Mouse (Mus musculus) forebrain, embryonic 15.5 days (tissue): ENCODE data around the gene Eqtn. TPM values are rescaled to one million over a fixed set of nuclear protein-coding genes. Genes with fewer than 3 reads are reported as not detected.

Source experiments
- ATAC-seq: fragments of 200-750 bp; cut with Nextera tagmentation; replicated peaks from 2 replicates; pipeline ENCODE4 v1.8.0; 2017; ENCODE audit warnings: mild to moderate bottlenecking, moderate TSS enrichment, moderate library complexity
- H3K27ac ChIP-seq: fragments of 300-500 bp; sonication (generic); replicated peaks from 2 replicates; pipeline ENCODE4 v1.5.1; 2015; ENCODE audit warnings: mild to moderate bottlenecking, inconsistent platforms
- H3K27me3 ChIP-seq: fragments of 300-500 bp; sonication (generic); 2 replicates; pipeline ENCODE4 v1.6.1; 2015; ENCODE audit warnings: inconsistent platforms
- H3K36me3 ChIP-seq: fragments of 300-500 bp; sonication (generic); 2 replicates; pipeline ENCODE4 v1.6.1; 2015; ENCODE audit warnings: mild to moderate bottlenecking, inconsistent platforms
- H3K4me1 ChIP-seq: fragments of 300-500 bp; sonication (generic); 2 replicates; pipeline ENCODE4 v1.6.1; 2015; ENCODE audit warnings: inconsistent platforms
- H3K4me2 ChIP-seq: fragments of 300-500 bp; sonication (generic); replicated peaks from 2 replicates; pipeline ENCODE4 v1.6.1; 2015; ENCODE audit warnings: mild to moderate bottlenecking, inconsistent platforms
- H3K4me3 ChIP-seq: fragments of 300-500 bp; sonication (generic); 2 replicates; pipeline ENCODE4 v1.5.1; 2015; ENCODE audit warnings: mild to moderate bottlenecking, inconsistent platforms
- H3K9ac ChIP-seq: fragments of 300-500 bp; sonication (generic); replicated peaks from 2 replicates; pipeline ENCODE4 v1.6.1; 2015; ENCODE audit warnings: mild to moderate bottlenecking, inconsistent platforms
- H3K9me3 ChIP-seq: fragments of 300-500 bp; sonication (generic); 2 replicates; pipeline ENCODE4 v1.6.1; 2016; ENCODE audit warnings: inconsistent platforms
- WGBS: fragments of 180-500 bp; shearing (Covaris S2); methylation state at CpG from one replicate; pipeline ENCODE4 v1.1.7; 2015; ENCODE audit warnings: mixed read lengths; 5-methylcytosine and 5-hydroxymethylcytosine counted together
- polyA plus RNA-seq: library from polyadenylated mRNA; unstranded; fragments of >200 nt; fragmentation: Nextera tagmentation; extraction: Ambion mirVana; gene quantifications from 2 replicates; pipeline ENCODE4 v1.2.1, GENCODE M21; 2015

Gene Eqtn
- 0.14 and 0.15 TPM in 2 replicates for polyA plus RNA-seq

DNA sequence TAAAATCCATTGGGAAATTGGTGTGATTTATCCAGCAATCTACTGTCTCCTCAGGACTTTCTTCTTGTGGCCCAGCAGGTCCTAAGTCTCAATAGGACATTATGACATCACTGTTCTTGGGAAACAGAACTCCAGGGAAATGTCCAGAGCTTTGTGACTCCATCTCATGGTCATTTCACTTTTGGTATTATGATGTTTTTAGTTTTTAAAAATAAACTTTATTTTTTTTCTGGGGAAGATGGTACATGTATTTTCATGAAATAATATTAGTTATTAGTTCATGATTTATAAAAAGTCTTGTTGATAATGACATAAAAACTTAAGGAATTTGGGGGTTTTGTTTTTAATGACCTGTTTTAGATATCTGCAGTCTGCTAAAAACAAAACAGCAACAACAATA is at the start of gene Eqtn:
Eqtn (minus strand) TSS at position 101 of the 400 bp plus-strand sequence.
- H3K4me2 ChIP-seq, result no peak within 1 kb of the TSS
- H3K4me3 ChIP-seq, result no peak within 1 kb of the TSS
- H3K36me3 ChIP-seq, result no peaks in the 10 kb centered on the region

DNA sequence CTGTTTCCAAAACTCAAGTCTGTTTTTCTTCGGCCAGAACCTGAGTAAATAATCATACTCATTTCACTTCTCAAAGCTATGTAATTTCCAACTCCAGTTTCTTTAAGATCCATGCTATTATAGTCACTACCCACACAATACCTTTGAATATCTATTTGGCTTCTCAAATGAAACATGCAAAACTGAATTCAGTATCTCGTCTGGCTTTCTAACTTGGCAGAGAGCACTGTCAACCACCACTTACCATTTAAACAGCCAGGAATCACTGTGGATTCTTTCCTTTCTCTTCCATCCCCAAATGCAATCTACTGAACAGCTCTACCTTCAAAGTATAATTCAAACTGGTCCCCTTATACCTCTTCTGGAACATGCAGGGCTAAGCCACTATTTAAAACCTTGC is 44.7 kb upstream of the Eqtn start:
- ATAC-seq, result no peak
- H3K27ac ChIP-seq, result no peak overlapping the region
- 83% methylated on average over 2 of the region's 2 CpGs for WGBS
- H3K36me3 ChIP-seq, result peaks cover 29% of the 10 kb centered on the region
- no peaks in the 10 kb centered on the region for H3K9me3 ChIP-seq
- H3K9ac ChIP-seq, result no peak overlapping the region
- H3K4me3 ChIP-seq, result no peak overlapping the region
- H3K4me2 ChIP-seq, result no peak overlapping the region
- H3K27me3 ChIP-seq, result no peaks in the 10 kb centered on the region
- H3K4me1 ChIP-seq, result peaks cover 13% of the 10 kb centered on the region

More for the DNA sequence above, at the start of gene Eqtn:
- Histone ChIP-seq H3K9me3 (no peaks in the 10 kb centered on the region), H3K9ac (no peak within 1 kb of the TSS), H3K27ac (no peak within 1 kb of the TSS), H3K27me3 (no peaks in the 10 kb centered on the region), H3K4me1 (no peaks in the 10 kb centered on the region)
- ATAC-seq, result no peak

DNA sequence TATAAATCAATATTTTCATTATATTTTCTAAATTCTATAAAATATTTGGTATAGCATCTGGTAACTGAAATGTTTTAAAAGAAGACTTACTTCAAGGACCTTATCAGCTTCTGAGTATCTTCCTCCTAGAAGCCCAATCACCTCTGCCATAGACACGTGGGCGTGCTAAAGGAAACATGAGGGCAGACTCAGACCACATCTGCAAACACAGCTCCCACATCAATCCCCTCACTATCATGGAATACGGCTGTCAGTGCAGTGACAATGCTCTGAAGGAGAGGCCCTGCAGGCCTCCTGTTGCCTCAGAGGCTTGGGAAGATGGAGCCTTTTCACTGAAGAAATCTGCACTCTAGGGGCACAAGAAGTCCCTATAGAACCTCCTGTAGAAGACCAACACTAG is 24.1 kb upstream of the Eqtn start:
- no peaks in the 10 kb centered on the region for H3K4me1 ChIP-seq
- H3K4me3 ChIP-seq, result no peak overlapping the region
- no peak overlapping the region for H3K4me2 ChIP-seq
- H3K27ac ChIP-seq, result no peak overlapping the region
- H3K9me3 ChIP-seq, result no peaks in the 10 kb centered on the region
- H3K27me3 ChIP-seq, result no peaks in the 10 kb centered on the region
- ATAC-seq, result no peak
- WGBS, result 90% methylated on average over 3 of the region's 3 CpGs
- H3K36me3 ChIP-seq, result peaks cover 57% of the 10 kb centered on the region
- H3K9ac ChIP-seq, result no peak overlapping the region

DNA sequence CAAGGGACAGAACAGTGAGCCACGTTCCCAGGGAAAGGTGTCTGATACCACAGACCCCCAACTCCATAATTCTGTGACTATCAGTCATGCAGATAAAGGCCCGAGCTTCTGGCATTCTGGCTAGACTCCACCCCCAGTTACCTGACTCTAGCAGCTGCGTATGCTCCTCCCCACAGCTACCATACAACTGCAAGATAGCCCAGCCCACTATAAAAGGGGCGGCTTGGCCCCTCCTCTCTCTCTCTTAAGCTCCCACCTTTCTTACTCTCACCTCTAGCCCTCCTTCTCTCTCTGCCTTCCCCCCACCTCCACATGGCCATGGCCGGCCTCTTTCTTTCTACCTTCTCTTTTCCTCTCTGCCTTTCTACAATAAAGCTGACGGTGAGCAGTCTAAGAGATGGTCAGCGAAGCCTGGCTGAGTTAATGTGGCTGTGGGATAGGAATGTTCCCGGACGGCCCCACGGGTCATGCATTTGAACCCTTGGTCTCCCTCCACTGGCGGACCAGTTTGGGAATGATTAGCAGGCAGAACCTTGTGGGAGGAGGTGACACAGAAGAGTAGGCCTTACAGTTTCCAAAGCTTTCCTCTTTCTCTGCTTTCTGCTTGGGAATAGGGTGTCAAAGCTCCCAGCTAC is 12.7 kb upstream of the Eqtn start:
- Histone ChIP-seq H3K4me3 (no peak overlapping the region), H3K9me3 (no peaks in the 10 kb centered on the region), H3K27ac (no peak overlapping the region), H3K4me2 (no peak overlapping the region), H3K27me3 (no peaks in the 10 kb centered on the region), H3K9ac (no peak overlapping the region), H3K4me1 (no peaks in the 10 kb centered on the region), H3K36me3 (peaks cover 31% of the 10 kb centered on the region)
- WGBS, result 87% methylated on average over 11 of the region's 11 CpGs
- no peak for ATAC-seq

DNA sequence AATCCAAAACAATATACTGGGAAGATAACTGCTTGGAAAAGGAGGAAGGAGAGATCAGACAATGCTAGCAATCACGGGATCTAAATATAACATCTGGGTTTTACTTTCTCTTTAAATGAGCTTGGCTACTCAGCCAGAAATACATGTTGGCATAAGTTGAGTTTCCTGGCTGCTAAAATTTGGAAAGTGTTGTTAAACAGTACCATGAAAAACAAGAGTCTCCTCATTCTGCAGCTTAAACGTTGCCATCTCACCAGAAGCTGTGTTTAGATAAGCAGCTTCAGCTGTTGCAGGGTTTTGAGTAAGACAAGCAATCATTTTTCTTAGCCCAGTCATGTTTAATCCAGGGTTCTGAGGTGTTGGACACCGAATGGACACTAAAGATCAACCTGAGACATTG is 26.9 kb downstream of the Eqtn start:
- no peaks in the 10 kb centered on the region for H3K9me3 ChIP-seq
- H3K4me2 ChIP-seq, result no peak overlapping the region
- no peak overlapping the region for H3K4me3 ChIP-seq
- no peak for ATAC-seq
- WGBS, result 79% methylated on average over 3 of the region's 3 CpGs
- H3K27me3 ChIP-seq, result no peaks in the 10 kb centered on the region
- no peaks in the 10 kb centered on the region for H3K36me3 ChIP-seq
- no peak overlapping the region for H3K9ac ChIP-seq
- no peak overlapping the region for H3K27ac ChIP-seq
- no peaks in the 10 kb centered on the region for H3K4me1 ChIP-seq

DNA sequence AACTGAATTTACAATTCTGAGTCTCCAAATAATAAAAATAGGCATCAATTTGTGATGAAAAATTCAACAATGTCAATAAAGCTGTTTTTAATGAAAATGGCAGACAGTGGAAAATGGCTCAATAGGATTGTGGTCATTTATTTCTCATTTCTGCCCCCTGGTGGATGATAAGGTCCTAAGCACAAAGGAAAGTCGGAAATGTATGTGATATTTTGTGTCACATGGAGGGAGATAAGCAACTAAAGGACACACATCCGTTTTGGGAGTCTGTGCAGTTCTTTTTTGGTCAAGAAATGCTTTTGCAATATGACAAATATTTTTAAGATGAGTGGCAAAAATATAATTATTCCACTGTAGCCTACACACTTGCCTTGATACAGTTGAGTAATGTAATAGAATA is 27.9 kb downstream of the Eqtn start:
- Histone ChIP-seq H3K27ac (no peak overlapping the region), H3K36me3 (no peaks in the 10 kb centered on the region), H3K9ac (no peak overlapping the region), H3K4me3 (no peak overlapping the region), H3K27me3 (no peaks in the 10 kb centered on the region), H3K9me3 (no peaks in the 10 kb centered on the region), H3K4me2 (no peak overlapping the region), H3K4me1 (no peaks in the 10 kb centered on the region)
- no peak for ATAC-seq
- WGBS, result 32% methylated on average over 2 of the region's 2 CpGs

Other genes with a start within 250 kb of the Eqtn start
- 7.0 and 7.6 TPM in 2 replicates for gene Tek, start 189.6 kb downstream of the Eqtn start, polyA plus RNA-seq
- 27.4 and 30.4 TPM in 2 replicates for gene Mysm1, start 50.3 kb upstream of the Eqtn start, polyA plus RNA-seq
- gene Jun, start 123.4 kb upstream of the Eqtn start, polyA plus RNA-seq, result 80.2 and 85.5 TPM in 2 replicates